Mouse (Mus musculus): ENCODE results near the gene Lrrc1. TPM values are rescaled to one million over a fixed set of nuclear protein-coding genes. Genes with fewer than 3 reads are reported as not detected.

The Lrrc1 gene
- polyA plus RNA-seq, 1 experiment = 33.2 TPM

DNA sequence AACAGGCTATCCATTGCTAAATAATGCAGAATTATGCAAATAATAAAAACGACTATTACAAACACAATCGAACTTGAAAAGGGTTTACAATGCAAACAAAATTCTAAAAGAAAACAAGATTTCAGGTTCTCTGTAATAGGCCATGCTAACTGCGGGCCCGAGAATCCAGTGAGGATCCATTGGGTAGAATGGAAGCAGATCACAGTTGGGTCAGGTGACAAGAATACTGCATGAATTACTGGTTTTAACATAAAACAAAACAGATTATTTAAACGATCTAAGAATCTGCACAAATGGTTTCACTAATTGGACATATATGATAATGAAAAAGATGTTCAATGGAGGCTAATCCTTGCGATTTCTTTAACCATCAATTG lies 42.5 kb downstream of the Lrrc1 start:
- no peak for DNase-seq (ENCODE audit: low spot score)

DNA sequence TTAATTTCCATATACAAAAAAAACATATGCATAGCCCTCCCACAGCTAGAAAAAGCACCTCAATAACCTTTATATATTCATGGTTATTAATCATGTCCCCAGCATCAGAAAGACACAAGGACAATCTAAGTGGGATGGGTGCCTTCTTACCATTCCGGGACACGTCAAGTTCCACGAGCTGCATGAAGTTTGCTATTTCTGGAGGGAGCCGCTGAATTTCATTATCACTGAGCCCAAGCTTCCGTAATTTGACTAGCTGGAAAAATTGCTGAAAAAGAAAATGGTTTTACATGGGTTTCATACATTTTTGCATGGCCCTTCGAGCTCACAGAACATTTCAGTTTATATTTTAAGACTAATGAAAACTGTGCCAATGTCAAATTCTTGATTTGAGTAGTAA lies 45.6 kb downstream of the Lrrc1 start:
- DNase-seq (ENCODE audit: low spot score) = no peak

DNA sequence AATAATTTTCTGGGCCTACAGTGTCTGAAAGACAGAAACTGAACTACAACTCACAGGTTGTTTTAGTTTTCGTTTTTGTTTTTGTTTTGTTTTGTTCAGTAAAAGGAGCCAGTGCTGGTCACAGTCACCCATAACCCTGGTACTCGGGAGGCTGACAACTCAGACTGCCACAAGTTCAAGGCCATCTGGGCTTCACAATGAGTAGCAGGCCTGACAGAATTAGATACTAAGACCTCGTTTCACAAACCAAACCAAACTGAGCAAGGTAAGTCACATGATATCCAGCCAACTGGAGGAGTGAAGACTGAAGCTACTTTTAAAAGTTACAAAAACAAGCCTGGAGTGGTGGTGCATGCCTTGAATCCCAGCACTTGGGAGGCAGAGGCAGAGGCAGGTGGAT lies 46.3 kb downstream of the Lrrc1 start:
- DNase-seq (ENCODE audit: low spot score) = no peak

DNA sequence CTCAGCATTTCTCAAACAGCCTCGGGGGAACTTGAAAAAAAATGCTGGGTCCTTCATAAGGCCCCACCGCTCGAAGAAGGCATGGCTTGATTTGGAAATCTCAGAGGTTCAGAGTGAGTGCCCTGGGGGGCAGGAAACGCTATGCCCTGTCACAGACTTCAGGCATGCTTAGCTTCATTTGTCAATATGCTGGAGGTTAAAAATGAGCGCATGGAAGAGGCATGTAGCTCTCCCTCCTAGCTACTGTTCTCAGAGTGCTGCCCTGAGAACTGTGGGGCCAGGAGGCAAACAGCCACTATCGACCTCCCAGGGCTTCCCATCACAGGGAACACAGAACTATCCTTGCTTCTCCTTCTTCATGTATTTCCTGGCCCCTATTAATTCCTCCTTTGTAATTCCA lies 47.5 kb downstream of the Lrrc1 start:
- no peak for DNase-seq (ENCODE audit: low spot score)

DNA sequence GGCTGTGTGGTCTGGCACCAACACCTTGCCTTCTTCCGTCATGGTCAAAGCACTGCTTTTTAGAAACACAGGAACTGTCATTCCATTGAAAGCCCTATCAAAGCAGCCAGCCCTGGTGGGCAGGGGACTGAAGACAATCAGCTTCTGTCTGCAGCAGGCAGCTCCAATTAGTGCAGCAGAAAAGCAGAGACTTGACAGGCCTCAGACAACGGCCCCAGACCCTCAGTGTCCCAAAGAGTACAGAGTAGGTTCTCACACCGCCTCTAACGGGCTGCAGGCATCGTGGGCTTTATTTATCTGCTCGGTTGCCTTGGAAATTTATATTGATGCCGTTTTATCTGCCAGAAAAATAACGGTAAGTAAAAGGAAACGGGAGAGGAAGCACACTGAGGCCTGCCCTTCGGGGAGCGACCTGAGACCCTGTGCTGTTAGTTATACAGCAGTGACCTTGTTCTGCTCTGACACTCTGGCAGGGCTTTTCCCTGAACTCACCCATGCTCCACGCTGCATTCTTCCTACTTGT lies 48.1 kb downstream of the Lrrc1 start:
- DNase-seq (ENCODE audit: low spot score) = no peak

DNA sequence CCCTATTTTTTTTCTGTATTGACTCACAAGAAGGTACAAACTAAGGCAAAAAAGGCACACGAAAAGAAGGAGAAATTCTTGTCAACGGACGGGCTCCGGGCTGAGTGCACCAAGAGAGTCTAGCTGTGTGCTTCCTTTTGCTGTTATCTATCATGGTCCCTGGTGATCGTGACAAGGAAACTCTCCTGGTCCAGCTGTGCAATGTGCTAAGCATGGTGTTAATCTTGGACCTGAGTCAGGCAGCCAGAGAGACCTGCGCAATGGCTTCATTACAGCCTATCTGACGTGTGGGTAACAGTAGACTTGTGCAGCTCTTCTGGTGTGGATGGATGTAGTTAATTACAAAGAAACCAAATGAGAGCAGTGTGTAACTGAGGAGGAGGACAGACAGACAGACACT lies 50.4 kb downstream of the Lrrc1 start:
- no peak for DNase-seq (ENCODE audit: low spot score)

DNA sequence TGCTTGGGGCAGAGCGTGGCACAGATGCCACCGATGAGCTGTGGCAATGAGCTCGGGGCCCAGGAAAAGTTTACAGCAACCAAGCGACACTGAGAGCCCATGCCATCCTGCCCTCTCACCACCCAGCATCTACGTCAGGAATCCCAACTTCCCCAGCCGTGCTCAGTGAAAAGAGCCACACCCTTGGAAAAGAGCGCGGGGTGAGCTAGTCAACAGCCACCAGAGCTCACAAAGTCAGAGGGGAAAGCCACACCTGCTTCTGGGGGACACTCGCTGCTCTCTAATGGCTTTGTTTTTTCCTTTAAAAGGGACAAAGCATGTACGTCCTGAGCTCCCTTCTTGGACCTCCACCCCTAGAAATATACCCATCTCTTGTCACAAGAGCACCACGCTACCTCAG lies 56.1 kb downstream of the Lrrc1 start:
- no peak for DNase-seq (ENCODE audit: low spot score)

DNA sequence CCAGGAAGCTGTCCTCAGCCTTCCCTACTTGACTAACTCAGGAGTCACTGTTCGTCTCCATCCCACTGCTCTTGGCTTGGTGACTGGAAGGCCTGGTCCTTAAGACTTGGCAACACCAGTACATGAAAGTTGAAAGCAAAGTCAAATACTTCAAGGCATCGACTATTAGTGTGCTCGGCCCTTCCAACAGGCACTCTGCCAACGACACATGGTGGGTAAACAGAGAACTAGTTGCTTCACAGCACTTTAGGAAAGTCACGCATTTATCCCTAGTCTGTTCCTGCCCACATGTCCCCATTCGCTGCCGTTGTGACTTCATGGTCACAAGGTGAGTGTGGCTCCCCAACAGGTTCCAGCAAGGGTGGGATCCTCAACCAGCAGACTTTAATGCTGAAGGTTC lies 57.2 kb downstream of the Lrrc1 start:
- DNase-seq (ENCODE audit: low spot score) = no peak

DNA sequence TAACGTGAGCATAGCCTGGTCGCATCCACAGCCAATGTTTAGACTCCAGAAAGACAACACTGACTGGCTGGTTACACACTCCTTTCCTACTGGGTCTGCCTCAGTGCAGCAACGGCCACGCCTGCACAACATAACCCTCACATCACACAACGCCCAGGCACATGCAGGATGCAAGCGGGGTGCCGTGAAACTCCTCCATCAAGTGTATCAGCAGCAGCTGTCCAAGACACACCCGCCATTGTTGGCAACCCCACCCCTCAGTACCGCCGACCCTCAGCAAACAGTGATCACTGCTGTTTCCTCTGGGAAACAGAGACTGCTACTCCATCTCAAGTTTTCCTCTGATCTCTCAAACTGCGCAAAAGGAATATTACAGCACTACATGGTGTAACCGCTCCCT lies 58.8 kb downstream of the Lrrc1 start:
- no peak for DNase-seq (ENCODE audit: low spot score)

DNA sequence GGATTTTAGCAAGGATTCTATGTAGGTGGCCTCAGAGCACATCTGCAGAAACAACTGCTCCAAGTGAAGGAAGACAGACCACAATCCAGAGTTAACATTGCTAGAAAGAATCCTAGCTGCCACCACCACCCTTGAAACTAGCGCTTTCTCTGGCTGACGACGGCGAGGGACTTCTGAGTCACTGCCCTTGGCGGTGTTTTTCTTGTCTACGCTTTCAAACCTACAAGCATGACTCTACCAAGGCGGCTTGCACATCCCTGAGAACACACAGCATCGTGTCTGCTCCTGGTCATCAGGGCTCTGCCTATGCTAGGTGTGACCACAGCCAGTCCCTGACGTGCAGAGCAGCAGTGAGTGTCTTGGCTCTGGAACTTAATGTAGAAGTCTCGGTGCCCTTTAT lies 59.9 kb downstream of the Lrrc1 start:
- DNase-seq (ENCODE audit: low spot score) = no peak

DNA sequence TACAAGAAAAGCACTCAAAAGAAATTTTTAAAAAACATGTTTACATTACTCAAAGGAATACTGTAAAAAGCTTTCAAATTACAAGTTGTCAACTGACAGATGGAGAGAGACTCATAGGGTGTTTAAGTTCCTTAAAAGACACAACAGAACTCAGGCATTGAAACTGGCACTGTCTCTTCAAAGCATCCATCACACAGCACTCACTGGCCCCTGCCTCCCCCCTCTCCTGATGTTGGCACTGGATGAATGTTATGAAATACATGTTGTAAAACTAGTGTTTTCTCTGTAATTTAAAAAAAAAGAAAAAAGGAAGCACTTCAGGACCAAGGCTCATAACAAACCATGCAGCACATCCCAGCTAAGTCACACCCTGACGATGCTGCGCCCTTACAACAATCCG lies 61.1 kb downstream of the Lrrc1 start:
- no peak for DNase-seq (ENCODE audit: low spot score)

DNA sequence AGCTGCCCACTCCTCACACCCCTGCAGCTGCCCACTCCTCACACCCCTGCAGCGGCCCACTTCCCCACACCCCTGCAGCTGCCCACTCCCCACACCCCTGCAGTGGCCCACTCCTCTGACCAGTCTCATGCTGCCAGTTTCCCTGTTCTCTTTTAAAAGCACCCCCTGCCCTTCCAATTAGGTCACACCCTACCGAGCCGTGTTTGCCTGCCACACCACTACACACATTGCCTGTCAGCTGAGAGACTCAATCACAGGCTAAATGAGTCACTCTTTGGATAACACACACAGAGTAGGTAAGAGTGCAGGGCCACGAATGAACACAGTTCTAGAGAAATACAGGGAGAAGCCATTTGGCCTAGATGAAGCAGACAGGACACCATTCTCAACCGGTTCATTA lies 62.4 kb downstream of the Lrrc1 start:
- no peak for DNase-seq (ENCODE audit: low spot score)

DNA sequence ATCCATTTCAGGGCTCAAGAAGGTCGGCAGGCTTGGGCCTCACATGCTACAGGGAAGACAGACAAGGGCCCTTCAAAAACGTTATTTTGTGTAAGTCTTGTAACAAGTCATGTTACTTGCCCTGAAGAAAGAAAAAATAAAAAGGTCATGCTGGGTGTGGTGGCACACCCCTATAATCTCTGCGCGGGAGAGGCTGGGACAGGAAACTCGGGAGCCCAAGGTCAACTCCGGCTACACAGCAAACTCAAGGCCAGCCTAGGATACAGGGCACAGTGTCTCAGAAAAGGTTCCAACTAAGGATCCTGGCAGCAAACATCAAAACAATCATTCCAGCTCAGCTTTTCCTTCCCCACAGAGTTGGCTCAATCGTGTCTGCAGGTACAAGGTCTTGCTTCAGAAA lies 63.3 kb downstream of the Lrrc1 start:
- no peak for DNase-seq (ENCODE audit: low spot score)

DNA sequence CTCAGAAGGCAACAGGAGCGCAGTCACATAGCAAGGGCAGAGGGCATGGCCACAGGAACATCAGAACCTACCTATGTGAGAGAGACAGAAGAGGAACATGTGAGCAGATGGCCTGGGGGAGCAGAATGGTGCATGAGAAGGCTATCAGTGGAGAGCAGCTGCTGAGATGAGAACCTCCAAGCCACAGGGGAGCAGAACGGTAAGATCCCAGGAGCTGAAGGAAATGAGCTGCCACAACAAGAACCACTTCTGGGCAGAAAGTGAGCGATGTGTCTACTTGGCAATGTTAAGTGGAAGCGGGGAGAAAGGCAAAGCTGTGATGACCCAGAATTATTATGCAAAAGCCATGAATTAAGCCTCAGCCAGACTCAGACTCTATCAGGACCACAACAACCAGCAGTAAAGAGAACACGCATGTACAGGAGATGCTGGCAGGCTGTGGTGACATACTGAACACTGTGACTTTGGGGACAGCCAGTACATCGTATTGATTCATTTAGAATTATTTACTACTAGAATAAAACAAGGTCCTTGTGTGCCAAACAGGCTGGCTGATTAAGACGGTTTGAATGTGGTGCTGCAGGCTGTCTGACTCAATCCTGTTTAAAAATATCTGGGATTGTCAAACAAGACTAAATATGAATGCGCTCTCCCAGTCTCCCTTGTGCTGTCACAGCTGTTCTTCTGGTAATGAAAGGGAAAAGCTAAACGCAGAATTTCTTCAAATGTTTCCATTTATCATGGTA lies 63.9 kb downstream of the Lrrc1 start:
- DNase-seq (ENCODE audit: low spot score) = no peak

DNA sequence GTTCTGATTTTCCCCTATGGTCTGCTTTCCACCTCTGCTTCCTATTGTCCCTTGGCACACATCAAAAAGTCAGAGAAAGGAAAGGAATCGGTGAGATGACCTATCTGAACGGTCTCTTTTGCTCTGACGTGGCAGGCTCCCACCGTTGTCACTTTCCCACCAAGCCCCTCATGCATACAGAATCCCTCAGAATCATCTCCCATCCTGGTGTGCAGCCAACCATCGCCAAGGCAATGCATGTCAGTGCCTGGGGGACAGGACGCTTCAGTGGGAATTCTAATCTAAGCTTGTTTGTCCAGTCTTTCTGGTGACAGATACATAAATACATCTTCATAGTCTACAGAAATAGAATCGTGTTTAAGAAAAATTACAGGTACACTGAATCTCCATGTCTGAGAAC lies 64.7 kb downstream of the Lrrc1 start:
- no peak for DNase-seq (ENCODE audit: low spot score)

DNA sequence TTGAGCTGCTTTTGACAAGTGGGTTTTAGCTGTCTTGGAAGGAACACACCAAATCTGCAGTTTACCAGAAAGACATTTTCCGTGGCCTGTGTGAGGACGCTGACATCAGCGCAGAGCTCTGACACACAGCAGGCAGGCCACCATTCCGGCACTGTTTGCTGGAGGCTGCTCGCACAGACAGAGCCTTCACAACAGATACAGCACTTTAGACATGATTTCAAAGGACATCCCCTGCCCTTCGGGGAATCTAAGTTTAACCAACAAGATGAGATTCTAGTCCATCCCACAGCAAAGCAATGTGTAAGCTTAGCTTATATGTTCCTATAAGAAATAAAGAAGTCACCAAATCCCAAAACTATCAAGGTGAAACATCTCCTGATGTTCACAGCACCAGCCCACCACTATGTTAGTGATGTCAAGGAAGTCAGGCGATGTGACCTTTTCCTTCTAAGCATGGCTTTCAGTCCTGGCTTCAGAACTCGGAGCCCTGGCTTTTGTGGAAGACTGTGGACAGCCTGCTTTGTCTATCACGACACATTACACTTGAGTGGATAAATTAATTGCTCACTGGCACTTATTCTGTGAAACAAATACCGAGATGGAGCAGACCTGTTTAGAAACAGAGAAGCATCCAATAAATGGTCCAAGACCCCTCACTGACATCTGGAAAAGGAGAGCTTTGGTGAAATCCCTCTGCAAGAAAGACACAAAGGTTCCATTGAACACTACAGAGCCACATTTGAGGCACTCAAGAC lies 66.3 kb downstream of the Lrrc1 start:
- no peak for DNase-seq (ENCODE audit: low spot score)

DNA sequence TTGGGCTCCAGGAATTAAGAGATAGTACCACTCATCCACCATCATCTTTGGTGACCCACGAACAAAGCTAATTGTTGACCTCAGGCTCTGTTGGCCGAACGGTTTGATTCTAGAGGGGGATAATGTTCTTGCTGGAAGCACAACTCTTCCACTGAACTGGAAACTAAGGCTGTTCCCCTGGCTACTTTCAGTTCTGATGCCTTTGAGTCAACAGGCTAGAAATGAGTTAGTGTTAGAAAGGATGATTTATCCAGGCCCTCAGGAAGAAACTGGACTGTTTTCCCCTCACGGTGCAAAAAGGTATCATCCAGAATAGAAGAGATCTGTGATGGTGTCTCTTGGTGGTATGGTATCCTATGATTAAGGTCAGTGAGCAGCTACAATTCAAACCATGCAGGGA lies 70.1 kb downstream of the Lrrc1 start:
- no peak for DNase-seq (ENCODE audit: low spot score)

DNA sequence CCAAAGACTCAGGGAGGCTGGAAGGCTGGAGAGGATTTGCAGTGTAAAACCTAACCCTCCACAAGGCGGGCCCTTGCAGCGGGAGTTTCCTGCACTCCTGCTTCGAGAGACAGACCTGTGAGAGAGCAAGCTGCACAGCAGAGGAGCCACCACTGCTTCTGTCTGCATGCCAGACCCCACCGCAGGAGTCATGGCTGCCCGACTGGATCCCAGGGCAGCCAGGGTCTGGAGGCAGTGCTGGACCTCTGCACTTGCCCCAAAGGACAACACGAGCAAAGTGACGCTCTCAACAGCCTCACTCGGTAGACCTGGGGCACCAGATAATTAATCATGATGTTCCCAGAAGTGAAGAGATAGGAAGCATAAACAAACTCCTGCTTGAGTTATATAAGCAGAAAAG lies 72.1 kb downstream of the Lrrc1 start:
- DNase-seq (ENCODE audit: low spot score) = no peak

DNA sequence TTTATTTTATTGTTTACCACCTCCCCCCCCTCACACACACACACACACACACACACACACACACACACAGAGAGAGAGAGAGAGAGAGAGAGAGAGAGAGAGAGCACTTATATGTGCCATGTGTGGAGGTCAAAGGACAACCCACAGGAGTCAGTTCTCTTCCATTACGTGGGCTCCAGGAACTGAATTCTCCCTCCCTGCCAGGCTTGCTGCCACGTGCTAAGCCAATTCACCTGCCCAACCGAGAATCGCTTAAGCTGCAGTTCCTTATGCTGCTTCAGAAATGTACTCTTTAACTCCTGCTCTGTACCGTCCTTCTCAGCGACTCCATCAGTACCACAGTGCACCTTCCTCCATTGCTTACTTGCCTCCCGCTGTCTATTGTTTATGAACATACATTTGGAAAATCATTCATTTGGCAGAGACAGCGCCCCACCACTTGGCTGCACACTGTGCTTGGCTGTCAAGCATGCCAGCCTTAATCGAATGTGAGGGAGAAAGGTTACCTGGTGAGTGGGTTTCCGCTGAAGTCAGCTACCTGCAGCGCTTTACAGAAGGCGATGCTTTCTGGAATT lies 72.9 kb downstream of the Lrrc1 start:
- DNase-seq (ENCODE audit: low spot score) = no peak

DNA sequence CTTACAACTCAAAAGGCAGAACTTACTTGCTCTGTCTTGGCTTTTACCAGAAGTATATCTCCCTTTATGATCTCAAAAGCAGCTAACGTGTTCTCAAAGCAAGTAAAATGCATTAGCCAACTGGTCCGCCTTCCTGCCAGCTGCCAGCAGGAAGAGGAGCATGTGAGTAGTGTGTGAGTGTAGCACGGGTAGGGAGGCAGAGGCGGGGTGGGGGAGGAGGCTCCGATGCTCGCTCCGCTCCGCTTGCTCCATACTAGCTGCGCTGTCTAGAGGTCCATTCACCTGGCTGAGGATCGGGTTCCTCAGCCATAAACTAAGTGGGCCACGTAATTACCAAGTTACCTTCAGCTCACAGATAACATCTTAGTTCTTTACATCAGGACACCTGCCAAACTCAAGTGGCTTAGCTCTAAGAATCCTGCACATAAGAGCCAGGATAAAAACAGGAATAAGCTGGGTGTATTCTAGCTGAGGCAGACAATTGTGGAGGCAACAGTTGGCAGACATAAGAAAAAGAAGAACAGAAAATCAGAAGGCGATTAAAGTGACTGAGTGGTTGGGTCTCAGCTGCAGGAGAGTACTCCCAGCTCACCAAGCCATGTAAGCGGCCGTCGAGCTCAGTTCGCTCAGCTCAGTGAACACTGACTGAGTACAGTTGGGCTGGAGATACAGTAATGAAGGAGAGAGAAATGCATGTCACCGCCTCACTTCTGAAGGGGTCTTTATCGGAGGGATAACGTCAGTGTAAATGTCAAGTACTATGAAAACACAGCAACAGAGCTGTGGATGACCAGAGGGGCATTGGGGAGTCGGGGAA lies 74.7 kb downstream of the Lrrc1 start:
- no peak for DNase-seq (ENCODE audit: low spot score)

DNA sequence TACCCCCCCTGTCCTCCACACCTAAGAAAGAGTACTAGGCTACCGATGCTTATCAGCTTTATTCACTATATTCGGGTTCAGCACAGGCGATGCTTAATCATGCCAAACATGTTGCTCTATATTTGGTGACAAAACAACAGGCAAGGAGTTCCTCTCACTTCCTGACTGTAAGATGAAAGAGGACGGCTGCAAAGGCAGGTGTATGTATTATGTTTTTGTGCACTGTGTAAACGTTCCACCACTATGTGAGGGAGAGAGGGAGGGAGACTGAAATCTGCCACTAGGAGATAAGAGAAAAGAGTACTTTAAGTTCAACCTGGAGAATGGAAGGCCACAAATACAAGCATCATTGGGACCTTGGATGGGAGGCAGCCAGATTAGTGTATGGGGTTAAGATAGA lies 77.7 kb downstream of the Lrrc1 start:
- no peak for DNase-seq (ENCODE audit: low spot score)

DNA sequence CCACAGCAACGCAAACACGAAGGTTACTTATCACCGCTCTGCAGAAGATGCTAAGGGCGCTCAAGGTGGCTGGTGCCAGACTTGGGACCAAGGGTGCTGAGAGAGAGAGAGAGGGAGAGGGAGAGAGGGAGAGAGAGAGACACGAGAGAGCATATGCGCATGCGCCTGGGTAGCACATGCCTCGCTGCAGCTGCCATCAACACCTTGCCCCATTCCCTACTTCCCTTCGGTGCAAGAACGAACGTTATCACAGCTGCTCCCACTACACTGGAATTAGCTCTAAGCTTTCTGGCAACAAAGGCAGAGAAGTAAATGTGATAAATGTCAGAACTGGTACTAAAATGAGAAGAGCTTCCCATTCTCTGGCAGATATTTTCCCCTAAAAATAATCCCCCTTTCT lies 79.3 kb downstream of the Lrrc1 start:
- no peak for DNase-seq (ENCODE audit: low spot score)
